Mouse (Mus musculus) cerebellum, postnatal 4 days (tissue): ENCODE data around the gene Unc13a.

ENCODE experiments used
- DNase-seq, 2 experiments: peaks; one replicate each; pipeline ENCODE4 v3.0.0; 2022; ENCODE audit warnings: low spot score in 2 of 2, mixed read lengths in 1 of 2

The Unc13a gene

GRCm38 (mm10) chr8:71625088-71625487, 46.5 kb downstream of the Unc13a start:
- no peak for DNase-seq

DNA sequence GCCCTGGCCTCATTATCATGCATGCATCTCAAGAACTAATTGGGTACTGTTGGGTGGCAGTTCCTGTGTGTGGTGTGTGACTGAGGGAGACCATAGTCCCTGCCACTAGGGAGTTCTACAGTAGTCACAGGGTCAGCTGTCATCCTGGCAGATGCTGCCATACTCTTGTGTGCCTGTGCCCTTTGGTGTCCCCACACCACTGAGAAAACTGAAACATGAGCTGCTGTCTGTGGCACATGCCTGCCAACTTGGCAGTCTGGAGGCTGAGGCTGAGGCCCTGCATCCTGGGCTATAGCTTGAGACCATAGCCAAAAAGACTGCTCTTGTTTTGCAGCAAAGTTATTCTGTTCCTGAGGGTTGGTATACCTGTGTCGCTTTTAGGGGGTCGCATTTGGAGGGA, 51.8 kb downstream of the Unc13a start:
- DNase-seq = no peak

DNA sequence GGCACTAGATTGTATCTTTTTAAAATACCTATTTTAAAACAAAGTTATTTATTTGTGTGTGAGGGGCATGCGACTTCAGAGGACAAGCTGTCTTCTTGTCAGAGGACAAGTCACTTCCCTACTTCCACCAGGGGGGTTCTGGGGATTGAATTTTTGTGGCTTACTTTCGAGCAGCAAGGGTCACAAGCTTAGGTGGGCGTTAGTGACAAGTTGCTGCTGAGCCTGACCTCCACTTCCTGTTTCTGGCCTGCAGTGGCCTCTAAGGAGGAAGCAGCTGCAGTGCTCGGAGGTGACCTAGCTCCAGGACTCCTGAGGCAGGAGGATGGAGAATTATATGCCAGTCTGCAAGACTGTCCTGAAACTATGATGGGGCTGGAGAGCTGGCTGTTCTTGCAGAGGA, 58.1 kb downstream of the Unc13a start:
- DNase-seq = no peak

GRCm38 (mm10) chr8:71612141-71612540, 59.4 kb downstream of the Unc13a start:
- DNase-seq = no peak

DNA sequence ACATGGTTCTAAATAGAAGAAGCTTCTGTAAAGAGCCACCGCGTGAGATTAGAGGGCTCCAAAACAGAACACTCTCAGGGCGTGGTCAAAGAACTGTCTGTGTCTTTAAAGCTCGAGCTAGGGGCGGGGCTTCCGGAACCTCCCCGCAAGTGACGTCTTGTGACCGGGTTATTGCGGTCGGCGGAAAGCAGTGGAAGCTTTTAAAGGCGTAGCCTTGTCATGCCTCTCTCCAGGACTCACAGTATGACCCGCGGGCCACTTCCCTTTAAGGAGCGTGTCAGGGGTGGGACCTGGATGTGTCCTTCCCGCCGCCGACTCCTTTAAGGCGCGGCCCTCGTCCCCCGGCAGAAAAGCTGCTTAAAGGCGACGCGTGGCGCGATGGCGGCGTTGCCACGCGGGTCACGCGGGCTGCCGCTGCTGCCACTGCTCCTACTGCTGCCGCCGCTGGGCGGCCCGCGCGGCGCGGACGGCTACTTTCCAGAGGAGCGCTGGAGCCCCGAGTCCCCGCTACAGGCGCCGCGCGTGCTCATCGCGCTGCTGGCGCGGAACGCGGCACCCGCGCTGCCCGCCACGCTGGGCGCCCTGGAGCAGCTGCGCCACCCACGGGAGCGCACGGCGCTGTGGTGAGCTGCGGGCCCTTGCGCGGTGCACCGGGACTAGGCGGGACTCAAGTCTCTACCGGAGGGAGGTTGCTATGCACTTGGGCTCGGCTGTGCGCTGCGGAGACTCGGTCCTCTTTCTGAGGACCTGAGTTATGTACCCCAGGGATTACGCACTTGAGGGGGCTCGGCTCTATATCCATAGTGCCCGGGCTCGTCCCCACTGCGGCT, 60.5 kb downstream of the Unc13a start, which contains the start of gene Colgalt1:
Gene Colgalt1 (plus strand): TSS at position 177 of the 830 bp plus-strand sequence.
- DNase-seq = peak; percentile 76 to 92

GRCm38 (mm10) chr8:71604021-71604420, 67.5 kb downstream of the Unc13a start:
- DNase-seq = no peak

DNA sequence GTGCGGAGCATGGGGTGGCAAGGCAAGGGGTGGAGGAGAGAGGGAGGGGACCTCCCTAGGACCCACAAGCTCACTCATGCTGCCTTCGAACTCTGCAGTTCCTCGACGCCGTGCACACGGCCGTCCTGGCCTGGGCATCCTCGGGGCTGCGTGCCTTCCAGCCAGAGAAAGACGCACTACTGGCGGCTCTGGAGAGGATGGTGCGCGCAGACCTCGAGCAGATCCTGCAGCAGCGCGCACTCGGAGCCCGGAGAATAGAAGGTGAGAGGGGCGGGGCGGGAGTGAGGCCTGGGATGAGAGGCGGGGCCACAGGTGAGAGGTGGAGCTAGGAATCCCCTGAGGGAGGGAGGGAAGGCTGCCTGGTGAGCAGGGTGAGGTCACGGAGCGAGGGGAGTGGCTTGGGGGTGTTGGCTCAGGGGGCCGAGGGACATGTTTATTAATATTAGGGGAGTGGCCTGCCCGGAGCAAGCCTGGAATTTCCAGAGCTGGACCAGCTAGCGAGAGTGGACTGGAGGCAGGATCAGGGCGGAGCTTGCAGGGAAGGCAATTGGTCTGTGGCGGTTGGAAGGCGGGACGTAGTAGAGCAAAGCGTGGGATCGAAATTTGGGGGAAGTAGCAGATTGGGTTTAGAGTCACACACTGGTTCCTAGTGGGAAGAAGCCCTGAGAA, 68.8 kb downstream of the Unc13a start:
- DNase-seq = no peak

DNA sequence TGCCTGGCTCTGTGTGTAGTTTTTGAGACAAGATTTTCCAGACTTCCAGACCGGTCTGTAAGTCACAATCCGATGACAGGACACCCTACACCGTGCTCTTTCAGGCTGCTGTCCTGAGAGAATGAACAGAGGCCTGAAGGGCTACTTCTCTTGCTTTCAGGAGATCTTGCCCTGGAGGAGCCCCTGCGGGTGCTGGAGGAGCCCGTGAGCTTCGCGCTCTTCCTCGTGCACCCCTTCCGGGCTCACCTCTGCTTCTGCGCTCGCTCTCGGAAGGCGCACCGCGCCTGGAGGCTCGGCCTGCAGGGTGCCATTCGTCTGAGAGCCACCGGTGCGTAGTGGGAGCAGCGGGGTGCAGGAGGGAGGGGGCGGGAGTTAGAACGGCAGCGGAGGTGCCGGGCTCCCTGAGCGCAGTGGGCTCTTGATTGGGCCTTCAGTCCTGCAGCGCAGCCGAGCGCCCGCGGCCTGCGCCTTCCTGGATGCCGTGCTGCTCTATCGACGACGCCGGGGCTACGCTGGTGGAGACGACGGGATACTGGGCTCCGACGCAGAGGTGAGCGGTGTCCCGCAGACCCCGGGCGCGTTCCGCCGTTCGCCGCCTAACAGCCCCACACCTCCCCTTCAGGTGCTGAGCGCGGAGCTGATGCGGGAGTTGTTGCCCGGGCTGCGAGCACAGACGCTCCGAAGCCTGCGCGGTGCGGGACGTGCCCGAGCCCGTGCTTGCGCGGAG, 69.5 kb downstream of the Unc13a start:
- DNase-seq = peak in 1 of 2 experiments; percentile 17

GRCm38 (mm10) chr8:71598841-71599240, 72.7 kb downstream of the Unc13a start:
- DNase-seq = no peak

GRCm38 (mm10) chr8:71598375-71598774, 73.2 kb downstream of the Unc13a start:
- DNase-seq = no peak

DNA sequence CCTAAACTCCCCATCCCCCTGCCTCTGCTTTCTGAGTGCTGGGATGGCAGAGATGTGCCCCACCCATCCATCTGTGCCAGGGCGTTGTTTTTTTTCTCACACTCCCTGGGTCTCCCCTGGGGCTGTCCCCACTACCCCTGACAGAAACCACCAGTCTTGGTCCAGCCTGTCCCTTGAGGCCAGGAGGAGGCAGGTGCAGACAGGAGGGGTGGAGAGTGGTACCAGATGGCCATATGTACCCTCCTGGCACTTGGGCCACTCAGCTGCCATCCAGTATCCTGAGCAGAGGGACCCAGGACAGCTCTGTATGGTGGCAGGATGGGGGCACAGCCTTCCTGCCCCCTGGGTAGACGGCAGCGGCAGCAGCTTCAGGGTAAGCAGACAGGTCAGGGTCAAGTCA, 74.1 kb downstream of the Unc13a start, which contains the start of gene Fam129c:
Gene Fam129c (plus strand): TSS at position 198 of the 400 bp plus-strand sequence.
- DNase-seq = no peak

DNA sequence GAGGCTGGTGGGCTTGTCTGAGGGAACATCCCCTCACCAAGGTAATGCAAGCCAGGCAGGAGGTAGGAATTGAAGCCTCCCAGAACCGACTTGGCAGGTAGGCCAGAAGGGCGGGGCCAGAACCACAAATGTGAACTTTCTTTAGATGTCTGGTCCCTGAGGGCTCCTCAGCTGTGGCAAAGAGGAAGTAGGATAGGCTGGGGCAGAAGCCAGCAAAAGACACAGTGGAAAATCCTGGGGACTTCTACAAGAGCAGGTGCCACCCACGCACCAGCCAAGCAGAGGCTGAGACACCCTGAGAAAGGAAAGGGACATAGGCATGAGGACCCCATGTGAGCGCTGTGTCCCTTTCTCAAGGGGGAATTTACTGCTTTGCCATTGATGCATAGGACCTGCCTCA, 74.8 kb downstream of the Unc13a start:
- DNase-seq = no peak

DNA sequence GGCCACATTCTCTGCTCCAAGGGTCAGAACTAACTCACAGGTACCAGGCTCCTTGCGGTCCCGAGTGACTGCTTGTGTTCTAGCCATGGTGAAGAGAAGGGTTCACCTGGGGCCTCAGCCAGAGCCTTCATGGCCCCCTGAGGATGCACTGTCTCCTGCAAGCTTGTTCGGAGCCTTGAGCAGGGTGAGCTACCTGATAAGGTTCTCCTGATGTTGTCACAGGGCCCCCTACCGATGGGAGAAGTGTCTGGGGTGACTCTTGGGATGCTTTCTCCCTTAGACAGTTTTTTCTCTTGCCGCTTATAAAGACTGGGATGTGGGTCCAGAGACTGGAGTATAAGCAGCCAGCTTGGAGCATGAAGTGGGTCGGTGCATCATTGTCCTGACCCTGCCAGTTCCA, 75.2 kb downstream of the Unc13a start:
- DNase-seq = no peak

DNA sequence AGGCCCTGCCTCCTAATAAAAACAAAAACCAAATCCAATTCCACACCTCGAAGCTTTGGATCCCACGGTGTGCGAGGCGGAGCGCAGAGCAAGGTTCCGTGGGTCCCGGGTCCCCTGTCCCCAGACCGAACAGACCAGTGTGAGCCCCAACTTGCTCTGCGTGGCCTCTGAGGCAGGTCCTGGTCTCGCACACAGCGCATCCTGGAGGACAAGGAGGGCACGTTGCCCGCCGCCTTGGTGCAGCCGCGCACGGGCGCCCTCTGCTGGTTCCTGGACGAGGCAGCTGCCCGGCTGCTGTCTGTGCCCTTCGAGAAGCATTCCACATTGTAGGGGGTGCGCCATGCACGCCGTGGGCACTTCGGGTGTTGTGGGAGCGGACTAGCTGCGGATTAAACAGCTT, 75.7 kb downstream of the Unc13a start:
- peak; percentile 89 to 95 for DNase-seq

DNA sequence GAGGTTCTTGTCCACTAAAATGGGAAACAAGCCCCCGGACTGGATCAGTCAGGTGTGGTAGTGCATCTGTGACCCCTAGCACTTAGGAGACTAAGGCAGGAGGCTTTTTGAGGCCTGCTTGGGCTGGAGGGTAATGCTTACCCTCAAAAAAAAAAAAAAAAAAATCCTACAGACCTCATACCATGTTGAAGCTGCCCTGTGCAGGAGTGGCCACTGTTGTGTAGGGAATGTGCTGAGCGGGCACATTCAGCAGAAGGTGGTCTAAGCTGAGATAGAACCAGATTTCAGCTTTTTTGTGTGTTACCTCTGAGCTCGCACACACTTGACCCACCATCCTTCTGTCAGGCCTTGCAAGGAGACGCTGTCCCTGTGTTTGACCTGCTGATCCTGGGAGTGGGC, 77.2 kb downstream of the Unc13a start:
- no peak for DNase-seq

- DNase-seq = no peak
Observed at GRCm38 (mm10) chr8:71593556-71594323, 77.8 kb downstream of the Unc13a start.

DNA sequence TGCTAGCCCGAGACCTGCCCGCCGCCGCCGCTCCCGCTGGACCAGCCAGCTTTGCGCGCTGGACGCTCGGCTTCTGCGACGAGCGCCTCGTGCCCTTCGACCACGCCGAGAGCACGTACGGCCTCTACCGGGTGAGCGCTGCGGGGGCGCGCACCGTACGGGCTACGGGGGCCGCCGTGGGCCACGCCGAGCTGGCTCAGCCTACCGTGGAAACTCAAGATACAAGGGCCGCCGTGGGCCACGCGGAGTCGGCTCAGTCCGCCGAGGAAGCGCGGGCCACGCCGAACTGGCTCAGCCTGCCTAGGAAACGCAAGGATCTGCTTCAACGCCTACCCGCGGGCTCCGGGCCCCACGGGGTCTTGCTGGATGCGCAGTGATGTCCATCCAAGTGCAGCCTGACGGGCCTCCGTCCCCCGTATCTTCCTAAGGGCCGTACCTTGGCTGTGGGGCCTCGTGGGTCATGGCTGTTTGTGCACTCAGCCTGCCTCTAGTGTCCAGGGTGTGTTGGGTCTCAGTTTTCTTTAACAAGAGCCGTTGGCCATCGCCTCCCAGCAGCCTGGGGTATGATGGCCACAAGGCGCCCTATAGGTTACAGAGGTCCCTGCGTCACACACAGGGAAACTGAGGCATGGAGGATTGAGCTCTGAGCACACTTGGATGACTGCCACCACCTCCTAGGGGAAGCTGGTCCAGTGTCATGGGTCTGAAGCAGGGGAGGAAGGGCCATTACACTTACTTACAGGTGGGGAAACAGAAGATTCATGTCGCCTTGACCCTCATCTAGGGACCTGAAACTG, 79.0 kb downstream of the Unc13a start:
- peak in 1 of 2 experiments; percentile 75 for DNase-seq

- peak; percentile 92 to 95 for DNase-seq
Observed at GRCm38 (mm10) chr8:71591471-71592373, 79.8 kb downstream of the Unc13a start, which contains the start of gene Pgls. TSS of gene Pgls (plus strand) at chr8:71592176.

DNA sequence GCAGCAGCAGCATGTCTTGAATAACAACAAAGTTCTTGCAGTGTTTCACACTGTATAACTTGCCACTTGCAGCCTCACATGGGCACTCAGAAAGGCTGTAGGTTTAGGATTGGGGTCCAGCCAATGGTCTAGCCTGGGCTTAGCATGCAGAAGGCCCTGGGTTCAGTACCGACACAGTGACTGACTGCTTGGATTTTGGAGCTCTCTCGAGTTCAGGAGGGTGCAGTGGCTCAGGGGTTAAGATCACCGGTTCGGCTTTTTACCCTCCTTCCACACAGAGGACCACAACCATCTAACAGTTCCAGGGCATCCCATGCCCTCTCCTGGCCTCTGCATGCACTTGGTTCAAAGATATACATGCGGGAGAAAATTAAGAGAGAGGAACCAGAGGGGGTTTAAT, 80.5 kb downstream of the Unc13a start:
- no peak for DNase-seq

- no peak for DNase-seq
Observed at GRCm38 (mm10) chr8:71588762-71589161, 82.8 kb downstream of the Unc13a start.
